Mouse (Mus musculus) lung, adult 2 months (tissue): ENCODE data around the gene Rab22a. TPM values are rescaled to one million over a fixed set of nuclear protein-coding genes. Genes with fewer than 3 reads are reported as not detected.

ENCODE experiments used
- DNase-seq: peaks from one replicate; pipeline ENCODE4 v3.0.0; 2022
- H3K4me1 ChIP-seq: fragments of 200-500 bp; 2 replicates; pipeline ENCODE4 v1.6.1; 2011; ENCODE audit warnings: low read length; ENCODE audit not compliant: control insufficient read depth, insufficient read depth
- H3K4me3 ChIP-seq: fragments of 200-500 bp; replicated peaks from 2 replicates; pipeline ENCODE3; 2011; ENCODE audit warnings: low read depth, mild to moderate bottlenecking, control low read depth, low read length; ENCODE audit errors: extremely low read depth
- CTCF ChIP-seq: fragments of 200-500 bp; IDR thresholded peaks from 2 replicates; pipeline ENCODE4 v1.5.1; 2011; ENCODE audit warnings: mild to moderate bottlenecking, low read length, control low read depth; ENCODE audit not compliant: insufficient read depth
- POLR2A ChIP-seq: fragments of 200-500 bp; IDR thresholded peaks from 2 replicates; pipeline ENCODE4 v1.6.1; 2011; ENCODE audit warnings: low read depth, mild to moderate bottlenecking, control low read depth, low read length, borderline replicate concordance; ENCODE audit errors: extremely low read depth
- WGBS: fragments of 180-500 bp; shearing (Covaris S2); methylation state at CpG from one replicate; pipeline ENCODE4 v1.1.7; 2018; 5-methylcytosine and 5-hydroxymethylcytosine counted together
- polyA plus RNA-seq: library from polyadenylated mRNA; depleted of rRNA; stranded (reverse); fragments of >200 nt; gene quantifications from 2 replicates; pipeline ENCODE4 v1.2.3, GENCODE M21; 2012

Rab22a gene
- polyA plus RNA-seq, 1 experiment = 27.3 TPM

- Histone ChIP-seq H3K4me3 (no peak overlapping the region), H3K4me1 (no peaks in the 10 kb centered on the region)
- no peak for TF ChIP-seq CTCF
- TF ChIP-seq POLR2A = no peak
- DNase-seq = no peak
These were observed 18.2 kb upstream of the Rab22a start for GRCm38 (mm10) chr2:173641370-173641769.

DNA sequence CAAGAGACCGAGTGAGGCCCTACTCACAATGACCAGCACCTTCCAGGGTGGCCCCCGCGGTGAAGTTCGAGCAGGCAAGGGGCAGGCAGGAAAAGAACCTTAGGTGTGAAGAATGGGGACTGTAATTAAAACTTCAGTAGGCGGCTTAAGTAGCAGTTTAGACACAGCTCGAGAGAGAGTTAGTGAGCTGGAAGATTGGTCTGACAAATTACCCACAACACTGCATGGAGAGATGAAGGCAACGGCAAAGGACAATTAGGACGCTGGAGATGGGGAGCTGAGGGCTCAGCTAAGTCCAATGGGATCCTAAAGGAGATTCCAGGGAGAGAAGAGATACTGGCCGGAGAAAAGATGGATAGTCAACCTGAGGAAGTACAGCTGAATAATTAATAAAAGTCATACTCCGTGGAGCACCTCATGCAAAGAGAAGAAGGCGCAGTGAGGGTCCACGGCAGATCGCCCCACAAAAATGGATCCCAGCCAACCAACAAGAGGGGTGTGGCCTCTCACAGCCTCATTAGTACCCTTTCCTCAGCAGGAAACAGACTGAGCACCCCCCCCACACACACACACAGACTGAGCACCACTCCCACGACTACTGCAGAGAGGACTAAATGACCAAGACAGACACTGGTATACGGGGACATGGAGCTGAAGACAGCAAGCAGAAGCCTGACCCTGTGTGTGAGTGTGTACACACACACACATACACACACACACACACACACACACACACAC is 17.1 kb upstream of the Rab22a start:
- Histone ChIP-seq H3K4me1 (no peaks in the 10 kb centered on the region), H3K4me3 (no peak overlapping the region)
- no peak for DNase-seq
- WGBS = 78% methylated on average over 15 of the region's 15 CpGs
- TF ChIP-seq POLR2A = no peak

GRCm38 (mm10) chr2:173647197-173647911 is 12.2 kb upstream of the Rab22a start:
- WGBS = 81% methylated on average over 19 of the region's 19 CpGs
- H3K4me1 ChIP-seq = no peaks in the 10 kb centered on the region
- DNase-seq = no peak
- no peak overlapping the region for H3K4me3 ChIP-seq
- no peak for TF ChIP-seq POLR2A
- no peak for TF ChIP-seq CTCF

GRCm38 (mm10) chr2:173649762-173650161 is 9.8 kb upstream of the Rab22a start:
- Histone ChIP-seq H3K4me1 (no peaks in the 10 kb centered on the region), H3K4me3 (no peak overlapping the region)
- DNase-seq = no peak
- 82% methylated on average over 10 of the region's 10 CpGs for WGBS
- TF ChIP-seq POLR2A = no peak
- TF ChIP-seq CTCF = no peak

GRCm38 (mm10) chr2:173653526-173653925 is 6.0 kb upstream of the Rab22a start:
- TF ChIP-seq POLR2A = no peak
- TF ChIP-seq CTCF = no peak
- 80% methylated on average over 5 of the region's 5 CpGs for WGBS
- no peaks in the 10 kb centered on the region for H3K4me1 ChIP-seq
- H3K4me3 ChIP-seq = no peak overlapping the region
- no peak for DNase-seq

GRCm38 (mm10) chr2:173657736-173658135 is 1.8 kb upstream of the Rab22a start:
- H3K4me1 ChIP-seq = peaks cover 6% of the 10 kb centered on the region
- DNase-seq = no peak
- TF ChIP-seq CTCF (no peak), POLR2A (no peak)
- no peak overlapping the region for H3K4me3 ChIP-seq
- 93% methylated on average over 6 of the region's 6 CpGs for WGBS

- Histone ChIP-seq H3K4me3 (no peak overlapping the region), H3K4me1 (peaks cover 6% of the 10 kb centered on the region)
- WGBS = 89% methylated on average over 4 of the region's 4 CpGs
- no peak for DNase-seq
- TF ChIP-seq POLR2A (no peak), CTCF (no peak)
These were observed 1.0 kb upstream of the Rab22a start for GRCm38 (mm10) chr2:173658517-173658916.

- under 1% methylated on average over 52 of the region's 52 CpGs for WGBS
- Histone ChIP-seq H3K4me1 (peaks cover 6% of the 10 kb centered on the region), H3K4me3 (peak overlapping the region; percentile 76)
- no peak for TF ChIP-seq POLR2A
- TF ChIP-seq CTCF = no peak
- peak; percentile 34 for DNase-seq
These were observed 545 bp downstream of the Rab22a start for GRCm38 (mm10) chr2:173659926-173660684.

- peaks cover 8% of the 10 kb centered on the region for H3K4me1 ChIP-seq
- no peak for DNase-seq
- WGBS = 83% methylated on average over 9 of the region's 9 CpGs
- no peak overlapping the region for H3K4me3 ChIP-seq
- no peak for TF ChIP-seq CTCF
- TF ChIP-seq POLR2A = no peak
These were observed 2.8 kb downstream of the Rab22a start for GRCm38 (mm10) chr2:173662255-173662950.
